Mouse (Mus musculus) limb, embryonic 15.5 days (tissue): ENCODE data around the gene Usp2. TPM values are rescaled to one million over a fixed set of nuclear protein-coding genes. Genes with fewer than 3 reads are reported as not detected.

Experiments
- ATAC-seq: fragments of 200-750 bp; cut with Nextera tagmentation; 2 replicates; pipeline ENCODE4 v1.8.0; 2017; ENCODE audit warnings: low read depth, moderate TSS enrichment; ENCODE audit not compliant: insufficient number of reproducible peaks, low FRiP score, low TSS enrichment
- H3K27ac ChIP-seq: fragments of 300-500 bp; sonication (generic); 2 replicates; pipeline ENCODE4 v1.5.1; 2015; ENCODE audit warnings: moderate library complexity, mild to moderate bottlenecking, inconsistent platforms
- H3K27me3 ChIP-seq: fragments of 300-500 bp; sonication (generic); 2 replicates; pipeline ENCODE4 v1.6.1; 2015; ENCODE audit warnings: inconsistent platforms
- H3K36me3 ChIP-seq: fragments of 300-500 bp; sonication (generic); 2 replicates; pipeline ENCODE4 v1.6.1; 2015; ENCODE audit warnings: inconsistent platforms
- H3K4me1 ChIP-seq: fragments of 300-500 bp; sonication (generic); 2 replicates; pipeline ENCODE4 v1.6.1; 2015; ENCODE audit warnings: inconsistent platforms
- H3K4me2 ChIP-seq: fragments of 300-500 bp; sonication (generic); 2 replicates; pipeline ENCODE4 v1.6.1; 2015; ENCODE audit warnings: mild to moderate bottlenecking, inconsistent platforms
- H3K4me3 ChIP-seq: fragments of 300-500 bp; sonication (generic); 2 replicates; pipeline ENCODE4 v1.5.1; 2015; ENCODE audit warnings: mild to moderate bottlenecking, inconsistent platforms
- H3K9ac ChIP-seq: fragments of 300-500 bp; sonication (generic); 2 replicates; pipeline ENCODE4 v1.6.1; 2015; ENCODE audit warnings: inconsistent platforms
- H3K9me3 ChIP-seq: fragments of 300-500 bp; sonication (generic); 2 replicates; pipeline ENCODE4 v1.6.1; 2016; ENCODE audit warnings: inconsistent platforms
- WGBS: fragments of 180-500 bp; shearing (Covaris S2); methylation state at CpG from one replicate; pipeline ENCODE4 v1.1.7; 2015; 5-methylcytosine and 5-hydroxymethylcytosine counted together
- polyA plus RNA-seq: library from polyadenylated mRNA; unstranded; fragments of >200 nt; fragmentation: Nextera tagmentation; extraction: Ambion mirVana; gene quantifications from 2 replicates; pipeline ENCODE4 v1.2.1, GENCODE M21; 2015

Usp2 gene
- polyA plus RNA-seq, 1 experiment from 2014 or later: 22.5 TPM

DNA sequence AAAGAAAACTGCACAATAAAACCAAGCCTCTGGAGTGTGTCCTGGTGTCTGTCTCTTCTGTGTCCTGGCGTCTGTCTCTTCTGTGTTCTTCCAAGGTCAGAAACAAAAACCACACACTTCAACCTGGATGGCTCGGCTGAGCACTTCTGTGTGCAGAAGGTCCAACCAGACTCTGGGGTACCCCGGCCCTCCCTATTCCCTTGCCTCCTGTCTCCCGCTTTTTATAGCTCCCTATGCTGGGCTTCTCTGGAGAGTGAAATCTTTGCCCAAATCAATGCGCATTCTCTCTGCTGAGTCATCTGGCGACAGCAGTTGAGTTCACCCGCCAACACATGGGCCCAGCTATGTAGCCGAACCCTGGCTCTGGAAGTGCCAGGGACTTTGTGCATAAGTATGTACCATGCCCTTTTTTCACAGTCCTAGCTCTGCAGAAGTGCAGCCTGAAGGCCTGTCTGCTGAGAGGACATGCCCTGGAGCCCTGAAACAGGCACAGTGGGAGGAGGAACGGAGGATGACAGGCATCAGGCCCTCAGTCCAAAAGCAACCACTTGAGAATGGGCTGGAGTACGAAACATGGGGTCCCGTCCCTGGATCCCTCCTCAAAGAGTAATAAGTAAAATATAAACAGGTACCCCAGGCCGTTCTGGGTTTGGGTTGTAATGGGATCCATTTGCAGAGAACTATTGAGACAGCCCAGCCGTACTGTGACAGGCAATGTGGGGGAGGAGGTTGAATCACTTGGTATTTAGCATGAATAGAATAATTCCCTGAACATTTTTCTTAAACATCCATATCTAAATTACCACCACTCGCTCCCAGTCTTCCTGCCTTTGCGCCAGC, 18.1 kb upstream of the Usp2 start:
- no peaks in the 10 kb centered on the region for H3K36me3 ChIP-seq
- no peak overlapping the region for H3K4me3 ChIP-seq
- peaks cover 14% of the 10 kb centered on the region for H3K4me1 ChIP-seq
- H3K9ac ChIP-seq: no peak overlapping the region
- no peak for ATAC-seq
- H3K27me3 ChIP-seq: peaks cover 26% of the 10 kb centered on the region
- H3K4me2 ChIP-seq: no peak overlapping the region
- H3K27ac ChIP-seq: no peak overlapping the region
- no peaks in the 10 kb centered on the region for H3K9me3 ChIP-seq
- WGBS: 66% methylated on average over 15 of the region's 15 CpGs

DNA sequence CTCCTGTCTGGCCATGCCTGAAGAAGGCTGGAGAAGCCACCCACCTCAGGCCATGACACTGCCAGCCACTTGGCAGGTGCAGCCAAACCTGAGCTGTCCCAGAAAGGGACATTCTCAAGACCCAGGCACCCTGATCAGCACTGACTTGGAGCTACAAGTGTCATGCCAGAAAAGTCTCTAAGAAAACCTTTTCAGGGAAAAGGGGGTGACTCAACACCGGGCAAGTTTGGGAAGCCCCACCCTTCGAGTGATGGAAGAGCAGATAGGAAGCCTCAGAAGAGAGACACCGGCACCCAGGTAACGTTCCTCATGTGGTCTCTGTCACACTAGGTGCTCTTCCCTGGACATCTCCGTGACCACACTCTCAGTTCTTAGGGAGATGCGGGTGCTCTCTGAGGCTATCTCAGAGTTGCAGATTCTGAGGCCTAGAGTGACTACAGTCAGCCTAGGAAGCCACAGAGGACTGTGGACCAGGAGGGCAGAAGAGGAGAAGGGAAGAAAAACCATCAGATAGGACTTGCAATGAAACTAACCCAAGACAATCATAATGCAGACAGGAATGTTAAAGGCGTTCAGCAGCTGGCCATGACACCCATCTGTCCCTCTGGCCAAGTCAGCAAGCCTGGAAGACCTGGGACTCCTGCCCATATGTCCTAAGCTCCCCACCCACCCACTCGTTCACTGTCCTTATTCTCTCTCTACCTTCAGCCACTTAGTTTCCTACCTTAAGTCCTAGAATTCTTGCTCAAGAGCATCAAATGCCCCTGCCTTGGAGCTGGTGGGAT, 17.2 kb upstream of the Usp2 start:
- Histone ChIP-seq H3K9me3 (no peaks in the 10 kb centered on the region), H3K27ac (no peak overlapping the region), H3K4me3 (no peak overlapping the region), H3K4me1 (peaks cover 6% of the 10 kb centered on the region; the same call in 1 of the 2 replicates), H3K9ac (no peak overlapping the region), H3K36me3 (no peaks in the 10 kb centered on the region), H3K27me3 (peaks cover 17% of the 10 kb centered on the region), H3K4me2 (no peak overlapping the region)
- ATAC-seq: no peak
- WGBS: 78% methylated on average over 8 of the region's 8 CpGs

DNA sequence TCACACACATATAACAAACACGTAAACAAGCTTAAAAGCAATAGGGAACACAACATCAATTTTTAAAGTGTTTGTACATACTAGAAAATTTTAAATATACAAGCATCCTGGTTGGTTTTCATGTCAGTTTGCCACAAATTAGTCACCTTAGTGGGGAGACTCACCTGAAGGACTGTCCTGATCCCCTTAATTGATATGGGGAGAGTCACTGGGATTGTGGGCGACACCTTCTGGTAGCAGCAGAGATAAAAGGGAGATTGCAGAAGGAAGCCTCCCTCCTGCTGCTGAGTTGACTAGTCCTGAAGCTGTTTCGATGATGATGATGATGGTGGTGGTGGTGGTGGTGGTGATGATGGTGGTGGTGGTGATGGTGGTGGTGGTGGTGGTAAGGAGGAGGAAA, 14.0 kb upstream of the Usp2 start:
- H3K36me3 ChIP-seq: no peaks in the 10 kb centered on the region
- no peaks in the 10 kb centered on the region for H3K27me3 ChIP-seq
- 60% methylated on average over 3 of the region's 3 CpGs for WGBS
- H3K27ac ChIP-seq: no peak overlapping the region
- no peaks in the 10 kb centered on the region for H3K9me3 ChIP-seq
- no peak overlapping the region for H3K9ac ChIP-seq
- ATAC-seq: no peak
- H3K4me3 ChIP-seq: no peak overlapping the region
- H3K4me2 ChIP-seq: no peak overlapping the region
- no peaks in the 10 kb centered on the region for H3K4me1 ChIP-seq

DNA sequence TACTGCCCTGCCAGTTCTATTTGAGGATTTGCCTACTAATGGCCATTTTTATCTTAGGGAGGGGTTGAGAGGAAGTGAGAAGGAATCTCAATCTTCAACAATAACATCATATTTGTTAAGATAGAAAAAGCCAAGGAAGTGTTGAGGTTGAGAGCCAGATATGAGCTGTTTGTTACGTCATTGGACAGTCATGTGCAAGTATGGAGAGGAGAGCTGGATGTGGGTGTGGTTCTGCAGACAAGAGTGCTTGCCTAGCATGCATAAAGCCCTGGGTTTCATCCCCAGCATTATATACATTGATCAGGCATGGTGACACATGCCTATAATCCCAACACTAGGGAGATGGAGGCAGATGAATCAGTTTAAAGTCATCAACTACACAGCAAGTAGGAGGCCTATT, 12.9 kb upstream of the Usp2 start:
- Histone ChIP-seq H3K36me3 (no peaks in the 10 kb centered on the region), H3K4me3 (no peak overlapping the region), H3K27me3 (no peaks in the 10 kb centered on the region), H3K9me3 (no peaks in the 10 kb centered on the region), H3K9ac (no peak overlapping the region), H3K27ac (no peak overlapping the region), H3K4me1 (no peaks in the 10 kb centered on the region), H3K4me2 (no peak overlapping the region)
- no peak for ATAC-seq
- WGBS: 57% methylated on average over 1 of the region's 1 CpGs

DNA sequence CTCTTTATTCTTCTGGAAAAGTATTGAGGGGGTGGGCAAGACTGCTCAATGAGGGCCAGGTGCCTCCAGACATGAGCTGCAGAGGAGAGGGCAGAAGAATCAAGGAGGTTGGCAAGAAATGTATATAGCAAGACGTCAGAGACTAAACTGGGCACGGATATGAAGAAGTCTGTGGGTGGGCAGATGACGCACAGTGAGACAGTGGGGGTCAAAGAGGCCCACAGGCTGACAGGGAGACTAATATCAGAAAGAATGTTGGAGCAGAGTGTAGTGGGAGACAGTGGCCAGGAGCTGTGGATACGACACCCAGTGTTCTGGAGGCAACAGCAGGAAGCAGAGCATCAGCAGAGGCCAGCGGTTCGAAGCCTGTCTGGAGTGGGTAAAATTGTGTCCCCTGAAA, 8.2 kb upstream of the Usp2 start:
- Histone ChIP-seq H3K4me3 (no peak overlapping the region), H3K9ac (no peak overlapping the region), H3K36me3 (no peaks in the 10 kb centered on the region), H3K27me3 (no peaks in the 10 kb centered on the region), H3K4me1 (no peaks in the 10 kb centered on the region), H3K4me2 (no peak overlapping the region), H3K27ac (no peak overlapping the region), H3K9me3 (no peaks in the 10 kb centered on the region)
- ATAC-seq: no peak
- WGBS: 78% methylated on average over 6 of the region's 6 CpGs

DNA sequence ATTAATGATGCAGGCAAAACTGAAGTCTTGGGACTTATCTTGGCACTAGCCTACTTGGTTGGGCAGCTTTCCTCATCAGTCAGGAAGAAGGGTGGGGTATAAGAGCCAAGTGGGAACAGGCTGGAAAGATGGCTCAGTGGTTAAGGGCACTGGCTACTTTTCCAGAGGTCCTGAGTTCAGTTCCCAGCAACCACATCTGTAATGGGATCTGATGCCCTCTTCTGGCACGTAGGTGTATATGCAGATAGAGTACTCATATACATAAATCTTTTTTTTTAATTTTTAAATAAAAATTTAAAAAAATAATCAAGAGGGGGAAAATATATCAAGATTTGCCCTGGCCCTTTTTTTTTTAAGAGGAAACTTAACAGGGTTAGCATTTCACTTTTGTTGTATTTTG, 1.6 kb upstream of the Usp2 start:
- Histone ChIP-seq H3K36me3 (no peaks in the 10 kb centered on the region), H3K4me2 (no peak overlapping the region), H3K4me3 (no peak overlapping the region), H3K9me3 (no peaks in the 10 kb centered on the region), H3K4me1 (peaks cover 16% of the 10 kb centered on the region), H3K9ac (no peak overlapping the region), H3K27ac (no peak overlapping the region), H3K27me3 (peaks cover 1% of the 10 kb centered on the region; the same call in 1 of the 2 replicates)
- WGBS: 32% methylated on average over 1 of the region's 1 CpGs
- ATAC-seq: no peak

DNA sequence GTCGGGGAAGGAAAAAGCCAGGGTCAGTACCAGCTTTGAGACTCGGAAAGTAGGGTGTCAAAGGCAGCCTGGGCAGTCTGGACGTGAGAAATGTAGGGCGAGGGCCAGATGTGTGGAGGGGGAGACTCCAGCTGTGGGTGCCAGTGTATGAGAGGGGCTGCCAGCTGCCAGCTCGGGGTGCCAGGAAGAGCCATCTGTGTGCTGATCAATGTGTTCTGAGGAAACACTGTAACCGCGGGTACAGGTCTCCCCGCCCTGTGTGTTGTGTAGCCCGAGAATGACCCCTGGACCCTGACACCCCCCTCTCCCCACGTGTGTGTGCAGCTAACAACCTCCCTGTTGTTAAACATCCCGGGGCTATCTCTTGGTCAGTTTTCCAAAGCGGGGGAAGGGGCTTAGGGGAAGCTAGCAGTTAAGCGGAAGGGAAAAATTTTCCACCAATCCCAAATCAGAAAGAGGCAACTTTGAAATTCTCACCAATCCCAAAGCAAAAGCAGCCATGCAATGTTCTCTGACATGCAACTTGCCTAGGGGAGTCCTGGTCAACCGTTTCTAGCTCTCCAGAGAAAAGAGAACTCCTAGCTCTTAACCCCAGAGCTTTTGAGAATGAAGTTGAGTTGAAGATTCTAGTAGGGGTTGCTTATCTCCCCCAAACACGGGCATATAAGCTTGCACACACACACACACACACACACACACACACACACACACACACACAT, 579 bp downstream of the Usp2 start:
- Histone ChIP-seq H3K27me3 (peaks cover 7% of the 10 kb centered on the region; the same call in 1 of the 2 replicates), H3K36me3 (no peaks in the 10 kb centered on the region), H3K27ac (peak overlapping the region; percentile 11; the same call in 1 of the 2 replicates), H3K4me3 (peak overlapping the region; percentile 57), H3K9me3 (no peaks in the 10 kb centered on the region), H3K4me1 (peaks cover 35% of the 10 kb centered on the region), H3K4me2 (peak overlapping the region; percentile 94), H3K9ac (peak overlapping the region; percentile 55)
- WGBS: 6% methylated on average over 15 of the region's 15 CpGs
- peak; percentile 55 for ATAC-seq

DNA sequence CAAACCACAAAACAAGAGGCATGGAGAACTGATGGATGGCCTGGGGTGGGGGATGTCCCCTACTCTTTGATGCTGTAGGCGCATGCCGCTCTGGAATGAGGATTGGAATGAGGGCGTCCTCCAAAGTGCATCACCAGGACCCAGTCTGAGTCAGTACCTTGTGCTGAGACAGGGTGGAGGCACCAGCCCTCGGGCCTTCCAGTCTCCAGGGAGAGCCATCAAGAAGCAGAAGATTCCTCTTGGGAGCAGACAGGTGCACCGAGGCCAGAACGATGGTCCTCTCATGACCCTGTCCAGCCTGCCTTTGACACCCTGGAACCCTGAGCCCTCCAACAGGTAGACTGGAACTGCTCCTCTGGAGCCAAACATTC, 1.1 kb downstream of the Usp2 start:
- peaks cover 7% of the 10 kb centered on the region; the same call in 1 of the 2 replicates for H3K27me3 ChIP-seq
- 67% methylated on average over 6 of the region's 6 CpGs for WGBS
- H3K4me3 ChIP-seq: peak overlapping the region; percentile 57; the same call in 1 of the 2 replicates
- no peaks in the 10 kb centered on the region for H3K9me3 ChIP-seq
- peak overlapping the region; percentile 94; the same call in 1 of the 2 replicates for H3K4me2 ChIP-seq
- peaks cover 41% of the 10 kb centered on the region for H3K4me1 ChIP-seq
- H3K9ac ChIP-seq: no peak overlapping the region
- ATAC-seq: no peak
- no peaks in the 10 kb centered on the region for H3K36me3 ChIP-seq
- no peak overlapping the region for H3K27ac ChIP-seq

DNA sequence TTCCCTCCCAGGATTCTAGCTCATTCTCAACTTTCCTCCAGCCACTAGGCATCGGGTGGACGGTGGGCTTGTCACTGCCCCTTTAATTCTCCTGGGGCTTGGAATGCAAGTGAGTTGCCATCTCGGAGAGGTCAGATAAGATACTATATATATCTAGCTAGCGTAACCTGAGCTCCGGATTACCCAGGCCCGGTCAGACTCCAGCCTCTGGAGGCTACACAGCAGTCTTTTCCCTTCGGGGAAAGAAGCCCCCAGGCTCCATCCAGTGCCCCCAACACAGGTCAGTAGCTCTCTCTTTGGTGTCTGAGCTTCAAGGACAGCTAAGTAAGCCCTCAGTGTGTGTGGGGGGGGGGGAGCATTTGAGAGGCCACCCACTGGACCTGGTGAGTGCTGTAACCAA, 2.4 kb downstream of the Usp2 start:
- Histone ChIP-seq H3K4me3 (no peak overlapping the region), H3K27ac (no peak overlapping the region), H3K4me2 (no peak overlapping the region), H3K9ac (no peak overlapping the region), H3K9me3 (no peaks in the 10 kb centered on the region), H3K36me3 (no peaks in the 10 kb centered on the region), H3K4me1 (peaks cover 46% of the 10 kb centered on the region), H3K27me3 (peaks cover 7% of the 10 kb centered on the region; the same call in 1 of the 2 replicates)
- 24% methylated on average over 7 of the region's 7 CpGs for WGBS
- ATAC-seq: no peak

DNA sequence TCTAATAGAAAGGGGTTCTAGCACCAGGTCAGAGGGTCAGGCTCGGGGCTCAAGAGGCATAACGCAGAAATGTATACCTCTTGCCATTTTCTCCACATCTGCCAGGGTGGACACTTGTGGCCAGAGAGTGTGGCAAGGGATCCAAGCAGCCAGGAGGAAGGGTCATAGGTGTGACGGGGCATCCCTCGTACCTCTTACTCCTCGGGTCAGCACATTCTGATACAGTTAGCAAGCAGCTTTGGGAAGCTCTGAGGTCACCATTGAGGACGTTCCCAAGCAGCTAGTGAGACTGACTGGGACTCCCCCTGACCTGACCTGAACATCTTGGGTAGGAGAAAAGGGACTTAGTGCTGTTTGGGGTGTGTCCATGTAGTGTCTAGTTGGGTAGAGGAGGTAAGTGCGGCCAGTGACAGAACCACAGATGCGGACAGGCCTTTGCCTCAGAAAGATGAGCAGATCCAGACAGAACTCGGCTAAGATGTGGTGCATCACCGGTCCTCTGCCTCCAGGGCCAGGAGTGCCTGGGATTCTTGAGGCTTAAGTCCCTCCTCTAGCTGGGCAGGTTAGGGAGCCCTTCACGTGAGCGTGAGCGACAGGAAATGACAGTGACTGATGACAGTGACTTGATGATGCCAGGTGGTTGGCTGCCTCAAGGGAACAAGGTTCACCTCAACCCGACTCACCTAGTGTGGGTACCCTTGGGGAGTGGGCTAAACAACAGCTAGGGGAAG, 3.5 kb downstream of the Usp2 start:
- no peak overlapping the region for H3K9ac ChIP-seq
- ATAC-seq: no peak
- H3K36me3 ChIP-seq: no peaks in the 10 kb centered on the region
- WGBS: 59% methylated on average over 14 of the region's 14 CpGs
- H3K9me3 ChIP-seq: no peaks in the 10 kb centered on the region
- no peak overlapping the region for H3K4me3 ChIP-seq
- H3K4me2 ChIP-seq: 0 out of 2 replicates have a peak overlapping the region, but pooled peaks have one; percentile 5
- no peak overlapping the region; the same call in 1 of the 2 replicates for H3K27ac ChIP-seq
- H3K27me3 ChIP-seq: peaks cover 7% of the 10 kb centered on the region; the same call in 1 of the 2 replicates
- H3K4me1 ChIP-seq: peaks cover 46% of the 10 kb centered on the region

DNA sequence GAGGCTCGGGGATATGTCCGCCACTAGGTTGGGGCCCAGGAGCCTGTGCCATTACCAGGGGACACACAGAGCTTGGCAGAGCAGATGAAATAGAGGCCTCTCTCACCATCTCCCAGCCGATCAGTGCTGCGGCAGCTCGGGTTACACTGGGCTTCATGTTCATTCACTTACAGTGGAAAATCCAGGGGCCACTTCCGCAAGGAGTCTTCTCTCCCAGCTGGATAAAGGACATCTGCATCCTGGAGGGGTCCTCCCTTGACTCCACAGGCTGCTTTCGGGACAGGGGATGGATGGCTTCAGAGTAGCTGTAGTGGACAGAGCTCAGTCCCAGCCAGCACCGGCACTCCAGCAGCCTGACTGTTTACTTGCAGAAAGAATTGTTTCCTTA, 4.0 kb downstream of the Usp2 start:
- ATAC-seq: no peak
- no peak overlapping the region for H3K9ac ChIP-seq
- WGBS: 29% methylated on average over 8 of the region's 8 CpGs

More for the DNA sequence above, 4.0 kb downstream of the Usp2 start:
- Histone ChIP-seq H3K4me3 (no peak overlapping the region), H3K4me2 (peak overlapping the region; percentile 5; the same call in 1 of the 2 replicates), H3K27ac (no peak overlapping the region), H3K36me3 (no peaks in the 10 kb centered on the region), H3K4me1 (peaks cover 46% of the 10 kb centered on the region), H3K9me3 (no peaks in the 10 kb centered on the region), H3K27me3 (peaks cover 7% of the 10 kb centered on the region; the same call in 1 of the 2 replicates)
